Mouse (Mus musculus) midbrain, embryonic 11.5 days (tissue): ENCODE measurements around the gene Klf5. TPM values are rescaled to one million over a fixed set of nuclear protein-coding genes. Genes with fewer than 3 reads are reported as not detected.

Experiments used
- ATAC-seq: fragments of 200-750 bp; cut with Nextera tagmentation; 2 replicates; pipeline ENCODE4 v1.8.0; 2017; ENCODE audit warnings: moderate TSS enrichment, moderate library complexity; ENCODE audit not compliant: low FRiP score
- DNase-seq: peaks from one replicate; pipeline ENCODE4 v3.0.0; 2015; ENCODE audit warnings: low spot score; ENCODE audit errors: missing footprints
- H3K27ac ChIP-seq: fragments of 300-500 bp; sonication (generic); 2 replicates; pipeline ENCODE4 v1.5.1; 2014; ENCODE audit warnings: low read depth, low read length
- H3K27me3 ChIP-seq: fragments of 300-500 bp; sonication (generic); 2 replicates; pipeline ENCODE4 v1.6.1; 2014; ENCODE audit warnings: mild to moderate bottlenecking, low read length, moderate library complexity, mixed read lengths; ENCODE audit not compliant: control insufficient read depth, insufficient read depth
- H3K36me3 ChIP-seq: fragments of 300-500 bp; sonication (generic); 2 replicates; pipeline ENCODE4 v1.6.1; 2014; ENCODE audit warnings: mild to moderate bottlenecking, low read length, moderate library complexity, mixed read lengths; ENCODE audit not compliant: control insufficient read depth, insufficient read depth
- H3K4me1 ChIP-seq: fragments of 300-500 bp; sonication (generic); 2 replicates; pipeline ENCODE4 v1.6.1; 2014; ENCODE audit warnings: low read length; ENCODE audit not compliant: control insufficient read depth, insufficient read depth
- H3K4me2 ChIP-seq: fragments of 300-500 bp; sonication (generic); 2 replicates; pipeline ENCODE4 v1.6.1; 2014; ENCODE audit warnings: mild to moderate bottlenecking, moderate library complexity
- H3K4me3 ChIP-seq: fragments of 300-500 bp; sonication (generic); 2 replicates; pipeline ENCODE4 v1.5.1; 2014; ENCODE audit warnings: low read depth, low read length
- H3K9ac ChIP-seq: fragments of 300-500 bp; sonication (generic); 2 replicates; pipeline ENCODE4 v1.6.1; 2014; ENCODE audit warnings: low read length
- H3K9me3 ChIP-seq: fragments of 300-500 bp; sonication (generic); 2 replicates; pipeline ENCODE4 v1.6.1; 2016; ENCODE audit warnings: low read length; ENCODE audit not compliant: control insufficient read depth
- WGBS: fragments of 180-500 bp; shearing (Covaris S2); extraction: QIAGEN DNeasy Blood & Tissue Kit; methylation state at CpG from one replicate; pipeline ENCODE4 v1.1.7; 2014; 5-methylcytosine and 5-hydroxymethylcytosine counted together
- polyA plus RNA-seq: library from polyadenylated mRNA; unstranded; fragments of >200 nt; fragmentation: Nextera tagmentation; extraction: Ambion mirVana; gene quantifications from 2 replicates; pipeline ENCODE4 v1.2.1, GENCODE M21; 2014

Gene Klf5
- polyA plus RNA-seq, 1 experiment from 2014 or later = 2.9 TPM

DNA sequence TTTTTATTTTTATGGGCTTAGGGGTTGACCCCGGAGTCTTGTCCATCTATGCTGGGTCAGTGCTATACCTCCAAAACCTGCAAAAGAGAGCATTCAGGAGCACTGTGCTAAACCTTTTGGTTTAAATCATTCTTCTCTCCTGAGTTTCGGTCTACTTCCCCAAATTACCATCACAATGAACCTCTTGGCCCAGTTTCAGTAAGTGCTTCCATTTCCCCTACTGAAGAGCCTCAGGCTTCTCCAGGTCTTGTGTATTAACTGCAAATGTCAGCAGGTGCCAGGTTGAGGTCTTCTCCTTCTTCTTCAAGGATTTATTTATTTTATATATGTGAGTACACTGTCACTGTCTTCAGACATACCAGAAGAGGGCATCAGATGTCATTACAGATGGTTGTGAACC, 55.6 kb downstream of the Klf5 start:
- DNase-seq = peak; percentile 4

DNA sequence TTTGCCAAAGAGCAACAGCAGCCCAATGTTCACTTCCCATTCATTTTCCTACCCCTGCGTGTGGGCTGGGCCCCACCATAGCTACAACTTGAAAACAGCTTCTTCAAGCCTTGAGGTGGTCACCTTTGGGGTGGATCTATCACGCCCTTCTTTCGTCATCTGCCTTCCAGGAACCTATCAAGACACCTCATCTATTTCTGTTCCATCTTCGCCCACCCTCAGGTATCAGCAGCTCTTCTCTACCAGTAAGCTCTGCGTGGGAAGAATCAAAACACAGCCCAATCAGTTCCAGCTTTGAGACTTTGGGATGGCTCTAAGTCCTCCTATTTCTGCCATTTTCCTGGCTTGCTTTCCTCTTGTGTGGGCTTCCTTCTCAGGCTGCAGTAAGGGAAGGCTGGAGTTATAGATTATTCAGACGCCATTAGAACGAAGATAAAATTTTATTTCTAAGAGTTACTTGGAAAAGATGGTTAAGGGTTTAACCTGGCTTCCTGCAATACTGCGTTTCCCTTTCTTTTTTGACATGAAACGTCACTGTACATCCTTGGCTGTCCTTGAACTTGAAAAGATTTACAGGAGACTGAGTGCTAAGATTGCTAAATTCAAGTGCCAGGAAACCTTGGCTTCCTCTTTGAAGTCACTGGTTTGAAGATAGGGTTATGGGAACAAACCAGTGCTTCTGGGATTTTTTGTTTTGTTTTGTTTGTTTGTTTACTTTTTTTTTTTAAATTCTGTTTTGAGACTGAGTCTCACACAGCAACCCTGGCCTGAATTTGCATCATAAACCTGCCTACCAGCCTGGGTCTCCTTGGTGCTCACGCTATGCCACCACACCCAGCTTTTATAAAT, 56.5 kb downstream of the Klf5 start:
- Histone ChIP-seq H3K9me3 (no peaks in the 10 kb centered on the region), H3K36me3 (no peaks in the 10 kb centered on the region), H3K4me2 (no peak overlapping the region), H3K27ac (no peak overlapping the region), H3K4me1 (no peaks in the 10 kb centered on the region), H3K4me3 (no peak overlapping the region), H3K9ac (no peak overlapping the region), H3K27me3 (no peaks in the 10 kb centered on the region)
- 91% methylated on average over 10 of the region's 10 CpGs for WGBS
- DNase-seq = peak; percentile 51
- ATAC-seq = no peak

More for the DNA sequence above, 55.6 kb downstream of the Klf5 start:
- H3K4me2 ChIP-seq = no peak overlapping the region
- ATAC-seq = no peak
- no peaks in the 10 kb centered on the region for H3K27me3 ChIP-seq
- H3K4me3 ChIP-seq = no peak overlapping the region
- no peaks in the 10 kb centered on the region for H3K36me3 ChIP-seq
- no peak overlapping the region for H3K9ac ChIP-seq
- H3K9me3 ChIP-seq = no peaks in the 10 kb centered on the region
- peaks cover 1% of the 10 kb centered on the region for H3K4me1 ChIP-seq
- no peak overlapping the region for H3K27ac ChIP-seq
- 73% methylated on average over 2 of the region's 2 CpGs for WGBS

DNA sequence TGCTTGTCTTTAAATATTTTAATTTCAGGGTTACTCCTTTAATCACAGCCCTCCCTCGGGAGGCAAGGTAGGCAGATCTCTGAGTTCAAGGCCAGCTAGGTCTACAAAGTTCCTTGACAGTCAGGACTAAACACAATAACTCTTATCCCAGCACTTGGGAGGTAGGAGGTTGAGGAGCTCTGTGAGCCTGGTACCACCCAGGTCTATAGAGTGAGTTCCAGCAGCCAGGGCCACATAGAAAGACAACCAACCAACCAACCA, 57.0 kb downstream of the Klf5 start:
- Histone ChIP-seq H3K9ac (no peak overlapping the region), H3K4me2 (no peak overlapping the region), H3K4me3 (no peak overlapping the region), H3K27me3 (no peaks in the 10 kb centered on the region), H3K9me3 (no peaks in the 10 kb centered on the region), H3K27ac (no peak overlapping the region), H3K4me1 (no peaks in the 10 kb centered on the region), H3K36me3 (no peaks in the 10 kb centered on the region)
- DNase-seq (peak; percentile 6), ATAC-seq (no peak)
- 71% methylated on average over 1 of the region's 1 CpGs for WGBS

DNA sequence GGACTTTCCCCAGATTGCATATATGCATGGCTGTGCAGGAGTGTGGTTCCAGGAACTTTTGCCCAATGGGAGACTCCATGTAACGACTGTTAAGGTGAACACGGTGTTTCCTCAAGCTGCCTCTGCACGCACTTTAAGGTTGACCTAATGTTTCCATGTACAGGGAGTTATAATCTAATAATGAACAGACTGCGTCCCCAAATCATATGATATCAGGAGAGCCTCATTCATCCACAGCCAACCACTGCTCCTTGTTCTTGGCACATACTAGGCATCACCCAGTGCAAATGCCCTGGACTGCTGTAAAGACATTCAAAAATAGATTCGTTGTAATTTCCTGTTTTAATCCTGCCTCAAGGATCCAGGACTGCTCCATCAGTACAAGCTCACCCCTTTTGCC, 64.5 kb downstream of the Klf5 start:
- WGBS = 90% methylated on average over 5 of the region's 5 CpGs
- Histone ChIP-seq H3K27me3 (no peaks in the 10 kb centered on the region), H3K4me2 (no peak overlapping the region), H3K4me3 (no peak overlapping the region), H3K36me3 (no peaks in the 10 kb centered on the region), H3K4me1 (peaks cover 12% of the 10 kb centered on the region), H3K9ac (no peak overlapping the region), H3K27ac (no peak overlapping the region), H3K9me3 (no peaks in the 10 kb centered on the region)
- DNase-seq = peak; percentile 75
- no peak for ATAC-seq

DNA sequence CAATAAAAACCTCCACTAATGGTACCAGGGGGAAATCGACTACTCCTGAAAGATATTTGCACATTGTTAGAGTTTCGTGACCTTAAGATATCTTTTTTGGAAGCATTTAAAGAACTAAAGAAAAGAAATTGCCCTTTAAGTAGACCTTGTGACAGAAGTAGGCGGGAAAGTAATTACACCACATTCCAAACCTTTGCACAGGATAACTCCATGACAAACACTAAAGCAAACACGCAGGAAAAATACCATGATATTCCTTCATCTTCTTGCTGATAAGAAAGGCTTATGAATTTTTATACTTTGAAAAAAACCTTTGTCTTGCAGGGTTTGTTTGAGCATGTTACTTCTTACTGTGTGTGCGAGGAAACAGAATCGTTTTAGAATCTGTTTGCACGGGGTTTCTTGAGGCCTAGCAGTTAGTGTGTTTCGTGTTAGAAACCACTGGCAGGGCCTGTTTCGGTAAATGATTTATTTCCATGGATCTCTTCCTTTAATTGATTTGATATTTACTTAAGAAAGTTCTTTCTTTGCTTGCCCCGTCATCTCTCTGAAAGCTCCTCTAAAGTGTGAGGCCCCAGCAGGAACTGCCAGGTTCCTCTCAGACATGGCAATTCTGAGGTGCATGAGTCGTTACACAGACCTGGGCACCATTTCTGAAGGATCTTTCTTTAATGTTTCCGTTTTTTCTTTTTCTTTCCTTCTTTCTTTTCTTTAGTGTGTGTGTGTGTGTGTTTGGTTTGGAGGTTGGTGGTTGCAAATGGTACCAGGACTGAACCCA, 65.7 kb downstream of the Klf5 start:
- Histone ChIP-seq H3K27me3 (no peaks in the 10 kb centered on the region), H3K4me3 (no peak overlapping the region), H3K36me3 (no peaks in the 10 kb centered on the region), H3K4me1 (peaks cover 13% of the 10 kb centered on the region), H3K9ac (no peak overlapping the region), H3K4me2 (no peak overlapping the region), H3K27ac (no peak overlapping the region), H3K9me3 (no peaks in the 10 kb centered on the region)
- 75% methylated on average over 12 of the region's 12 CpGs for WGBS
- DNase-seq = peak; percentile 75
- no peak for ATAC-seq

Other genes with a start within 250 kb of the Klf5 start
- gene Pibf1, start 199.3 kb upstream of the Klf5 start, polyA plus RNA-seq = 22.8 and 27.1 TPM in 2 replicates
- gene Dis3, start 198.9 kb upstream of the Klf5 start, polyA plus RNA-seq = 44.9 and 46.0 TPM in 2 replicates